Mouse (Mus musculus) heart, embryonic 15.5 days (tissue): ENCODE data around the gene Mrps30. TPM values are rescaled to one million over a fixed set of nuclear protein-coding genes. Genes with fewer than 3 reads are reported as not detected.

Source experiments
- ATAC-seq: fragments of 200-750 bp; cut with Nextera tagmentation; replicated peaks from 2 replicates; pipeline ENCODE4 v1.8.0; 2017; ENCODE audit warnings: low read depth, moderate TSS enrichment; ENCODE audit not compliant: insufficient number of reproducible peaks, insufficient read depth, low FRiP score
- H3K27ac ChIP-seq: fragments of 300-500 bp; sonication (generic); 2 replicates; pipeline ENCODE4 v1.5.1; 2015; ENCODE audit warnings: mild to moderate bottlenecking, inconsistent platforms
- H3K27me3 ChIP-seq: fragments of 300-500 bp; sonication (generic); 2 replicates; pipeline ENCODE4 v1.6.1; 2015; ENCODE audit warnings: inconsistent platforms
- H3K36me3 ChIP-seq: fragments of 300-500 bp; sonication (generic); 2 replicates; pipeline ENCODE4 v1.6.1; 2015; ENCODE audit warnings: mild to moderate bottlenecking, inconsistent platforms
- H3K4me1 ChIP-seq: fragments of 300-500 bp; sonication (generic); replicated peaks from 2 replicates; pipeline ENCODE4 v1.6.1; 2015; ENCODE audit warnings: inconsistent platforms
- H3K4me2 ChIP-seq: fragments of 300-500 bp; sonication (generic); 2 replicates; pipeline ENCODE4 v1.6.1; 2015; ENCODE audit warnings: inconsistent platforms, mild to moderate bottlenecking, moderate library complexity
- H3K4me3 ChIP-seq: fragments of 300-500 bp; sonication (generic); 2 replicates; pipeline ENCODE4 v1.5.1; 2015; ENCODE audit warnings: mild to moderate bottlenecking, inconsistent platforms
- H3K9ac ChIP-seq: fragments of 300-500 bp; sonication (generic); 2 replicates; pipeline ENCODE4 v1.6.1; 2015; ENCODE audit warnings: mild to moderate bottlenecking, inconsistent platforms
- H3K9me3 ChIP-seq: fragments of 300-500 bp; sonication (generic); replicated peaks from 2 replicates; pipeline ENCODE4 v1.6.1; 2016; ENCODE audit warnings: inconsistent platforms
- WGBS: fragments of 180-500 bp; shearing (Covaris S2); methylation state at CpG from one replicate; pipeline ENCODE4 v1.1.7; 2015; ENCODE audit warnings: mixed read lengths; 5-methylcytosine and 5-hydroxymethylcytosine counted together
- polyA plus RNA-seq: library from polyadenylated mRNA; unstranded; fragments of >200 nt; fragmentation: Nextera tagmentation; extraction: Ambion mirVana; gene quantifications from 2 replicates; pipeline ENCODE4 v1.2.1, GENCODE M21; 2015

Mrps30 gene
- polyA plus RNA-seq, 1 experiment from 2014 or later, result 29.7 TPM

- WGBS, result 42% methylated on average over 4 of the region's 4 CpGs
- ATAC-seq, result no peak
- Histone ChIP-seq H3K36me3 (peaks cover 7% of the 10 kb centered on the region; the same call in 1 of the 2 replicates), H3K9ac (no peak overlapping the region), H3K27me3 (no peaks in the 10 kb centered on the region), H3K4me3 (no peak overlapping the region), H3K4me2 (no peak overlapping the region), H3K4me1 (no peaks in the 10 kb centered on the region), H3K9me3 (no peaks in the 10 kb centered on the region), H3K27ac (no peak overlapping the region)
These were observed 14.2 kb downstream of the Mrps30 start for GRCm38 (mm10) chr13:118372871-118373270.

- no peak overlapping the region for H3K4me2 ChIP-seq
- 72% methylated on average over 1 of the region's 1 CpGs for WGBS
- no peak overlapping the region for H3K4me3 ChIP-seq
- no peak overlapping the region for H3K9ac ChIP-seq
- no peak for ATAC-seq
- H3K36me3 ChIP-seq, result no peaks in the 10 kb centered on the region
- no peak overlapping the region for H3K27ac ChIP-seq
- H3K9me3 ChIP-seq, result no peaks in the 10 kb centered on the region
- H3K27me3 ChIP-seq, result no peaks in the 10 kb centered on the region
- H3K4me1 ChIP-seq, result no peaks in the 10 kb centered on the region
These were observed 21.3 kb downstream of the Mrps30 start for GRCm38 (mm10) chr13:118365774-118366173.

GRCm38 (mm10) chr13:118363342-118363741 is 23.7 kb downstream of the Mrps30 start:
- Histone ChIP-seq H3K4me3 (no peak overlapping the region), H3K4me1 (no peaks in the 10 kb centered on the region), H3K36me3 (no peaks in the 10 kb centered on the region), H3K27ac (no peak overlapping the region), H3K4me2 (no peak overlapping the region), H3K9me3 (no peaks in the 10 kb centered on the region), H3K27me3 (no peaks in the 10 kb centered on the region), H3K9ac (no peak overlapping the region)
- 82% methylated on average over 6 of the region's 6 CpGs for WGBS
- no peak for ATAC-seq

GRCm38 (mm10) chr13:118350870-118351269 is 36.2 kb downstream of the Mrps30 start:
- Histone ChIP-seq H3K27me3 (no peaks in the 10 kb centered on the region), H3K9ac (no peak overlapping the region), H3K4me3 (no peak overlapping the region), H3K36me3 (no peaks in the 10 kb centered on the region), H3K9me3 (no peaks in the 10 kb centered on the region), H3K4me1 (no peaks in the 10 kb centered on the region), H3K27ac (no peak overlapping the region), H3K4me2 (no peak overlapping the region)
- WGBS, result 83% methylated on average over 10 of the region's 10 CpGs
- no peak for ATAC-seq

- no peak overlapping the region for H3K4me2 ChIP-seq
- no peaks in the 10 kb centered on the region for H3K36me3 ChIP-seq
- H3K9ac ChIP-seq, result no peak overlapping the region
- H3K9me3 ChIP-seq, result no peaks in the 10 kb centered on the region
- H3K27me3 ChIP-seq, result no peaks in the 10 kb centered on the region
- no peak for ATAC-seq
- no peaks in the 10 kb centered on the region for H3K4me1 ChIP-seq
- H3K27ac ChIP-seq, result no peak overlapping the region
- WGBS, result 20% methylated on average over 10 of the region's 10 CpGs
- no peak overlapping the region for H3K4me3 ChIP-seq
These were observed 36.8 kb downstream of the Mrps30 start for GRCm38 (mm10) chr13:118350257-118350656.

Other genes starting within 250 kb of the Mrps30 start
- gene B430218F22Rik, start 622 bp downstream of the Mrps30 start, polyA plus RNA-seq, result 0.34 and 0.48 TPM in 2 replicates